Mouse (Mus musculus): ENCODE measurements at regions not wholly inside any gene's neighbourhood (a gene's known extent, or its start where the extent isn't known, plus 50 kb on each side); places are given as distances from the start of the nearest gene placed in this dataset.

- no peaks in the 10 kb centered on the region for H3K9me3 ChIP-seq (ENCODE audit: low read length)
- TF ChIP-seq CTCF (IDR thresholded peaks at IDR 0.05): no peak
- H3K9ac ChIP-seq (replicated peaks; ENCODE audit: low read length, poor library complexity, severe bottlenecking): peak overlapping the region; percentile 29
- H3K4me2 ChIP-seq (ENCODE audit: low read depth, low read length, poor library complexity, severe bottlenecking): peak overlapping the region; percentile 46
- peak overlapping the region; percentile 74 for H3K27ac ChIP-seq (ENCODE audit: low read depth, low read length)
- peaks cover 8% of the 10 kb centered on the region; the same call in 1 of the 2 replicates for H3K4me1 ChIP-seq (ENCODE audit: insufficient read depth, low read length)
- no peaks in the 10 kb centered on the region for H3K27me3 ChIP-seq (ENCODE audit: insufficient read depth, low read length)
- no peaks in the 10 kb centered on the region for H3K36me3 ChIP-seq (ENCODE audit: insufficient read depth, low read length)
- peak overlapping the region; percentile 15; the same call in 1 of the 2 replicates for H3K4me3 ChIP-seq (ENCODE audit: low read depth, low read length)
- DNase-seq (ENCODE audit: low spot score): no peak
- WGBS: 6% methylated on average over 12 of the region's 12 CpGs
- no peak for ATAC-seq (ENCODE audit: low FRiP score)
Measured at GRCm38 (mm10) chr9:101690402-101690861, 171.2 kb upstream of the 9630041A04Rik start.

GRCm38 (mm10) chr9:101689532-101690401, 171.9 kb upstream of the 9630041A04Rik start:
- Histone ChIP-seq H3K36me3 (ENCODE audit: insufficient read depth, low read length) (no peaks in the 10 kb centered on the region), H3K27me3 (ENCODE audit: insufficient read depth, low read length) (no peaks in the 10 kb centered on the region), H3K27ac (ENCODE audit: low read depth, low read length) (peak overlapping the region; percentile 74), H3K4me1 (ENCODE audit: insufficient read depth, low read length) (peaks cover 8% of the 10 kb centered on the region; the same call in 1 of the 2 replicates), H3K9ac (replicated peaks; ENCODE audit: low read length, poor library complexity, severe bottlenecking) (no peak overlapping the region), H3K9me3 (ENCODE audit: low read length) (no peaks in the 10 kb centered on the region), H3K4me3 (ENCODE audit: low read depth, low read length) (peak overlapping the region; percentile 15; the same call in 1 of the 2 replicates), H3K4me2 (ENCODE audit: low read depth, low read length, poor library complexity, severe bottlenecking) (peak overlapping the region; percentile 46; the same call in 1 of the 2 replicates)
- 9% methylated on average over 11 of the region's 11 CpGs for WGBS
- DNase-seq (ENCODE audit: low spot score) (peak; percentile 97), ATAC-seq (ENCODE audit: low FRiP score) (peak; percentile 83)
- peak; percentile 99 for TF ChIP-seq CTCF (IDR thresholded peaks at IDR 0.05)

- WGBS: 84% methylated on average over 6 of the region's 6 CpGs
- H3K36me3 ChIP-seq (ENCODE audit: insufficient read depth, low read length): no peaks in the 10 kb centered on the region
- DNase-seq (ENCODE audit: low spot score): peak; percentile 49
Measured at GRCm38 (mm10) chr9:101687226-101687625, 174.4 kb upstream of the 9630041A04Rik start.

GRCm38 (mm10) chr9:101677563-101677962, 184.1 kb upstream of the 9630041A04Rik start:
- H3K9me3 ChIP-seq (ENCODE audit: low read length): no peaks in the 10 kb centered on the region
- no peaks in the 10 kb centered on the region for H3K4me1 ChIP-seq (ENCODE audit: insufficient read depth, low read length)
- TF ChIP-seq CTCF (IDR thresholded peaks at IDR 0.05): no peak
- no peaks in the 10 kb centered on the region for H3K27me3 ChIP-seq (ENCODE audit: insufficient read depth, low read length)
- H3K36me3 ChIP-seq (ENCODE audit: insufficient read depth, low read length): no peaks in the 10 kb centered on the region
- ATAC-seq (ENCODE audit: low FRiP score): no peak
- WGBS: 80% methylated on average over 2 of the region's 2 CpGs
- no peak overlapping the region for H3K27ac ChIP-seq (ENCODE audit: low read depth, low read length)
- no peak overlapping the region for H3K9ac ChIP-seq (replicated peaks; ENCODE audit: low read length, poor library complexity, severe bottlenecking)
- no peak for DNase-seq (ENCODE audit: low spot score)
- H3K4me3 ChIP-seq (ENCODE audit: low read depth, low read length): no peak overlapping the region
- H3K4me2 ChIP-seq (ENCODE audit: low read depth, low read length, poor library complexity, severe bottlenecking): no peak overlapping the region

More at GRCm38 (mm10) chr9:101687226-101687625, 174.4 kb upstream of the 9630041A04Rik start:
- no peaks in the 10 kb centered on the region for H3K9me3 ChIP-seq (ENCODE audit: low read length)
- no peak overlapping the region for H3K4me3 ChIP-seq (ENCODE audit: low read depth, low read length)
- ATAC-seq (ENCODE audit: low FRiP score): no peak
- H3K4me1 ChIP-seq (ENCODE audit: insufficient read depth, low read length): peaks cover 8% of the 10 kb centered on the region; the same call in 1 of the 2 replicates
- H3K9ac ChIP-seq (replicated peaks; ENCODE audit: low read length, poor library complexity, severe bottlenecking): no peak overlapping the region
- no peak overlapping the region for H3K27ac ChIP-seq (ENCODE audit: low read depth, low read length)
- H3K4me2 ChIP-seq (ENCODE audit: low read depth, low read length, poor library complexity, severe bottlenecking): no peak overlapping the region
- no peak for TF ChIP-seq CTCF (IDR thresholded peaks at IDR 0.05)
- no peaks in the 10 kb centered on the region for H3K27me3 ChIP-seq (ENCODE audit: insufficient read depth, low read length)

GRCm38 (mm10) chr9:101670111-101670510, 191.5 kb upstream of the 9630041A04Rik start:
- no peak overlapping the region for H3K27ac ChIP-seq (ENCODE audit: low read depth, low read length)
- DNase-seq (ENCODE audit: low spot score) (no peak), ATAC-seq (ENCODE audit: low FRiP score) (no peak)
- no peak overlapping the region for H3K4me3 ChIP-seq (ENCODE audit: low read depth, low read length)
- no peaks in the 10 kb centered on the region for H3K4me1 ChIP-seq (ENCODE audit: insufficient read depth, low read length)
- H3K9ac ChIP-seq (replicated peaks; ENCODE audit: low read length, poor library complexity, severe bottlenecking): no peak overlapping the region
- no peaks in the 10 kb centered on the region for H3K27me3 ChIP-seq (ENCODE audit: insufficient read depth, low read length)
- no peak overlapping the region for H3K4me2 ChIP-seq (ENCODE audit: low read depth, low read length, poor library complexity, severe bottlenecking)
- no peak for TF ChIP-seq CTCF (IDR thresholded peaks at IDR 0.05)
- 75% methylated on average over 1 of the region's 1 CpGs for WGBS
- H3K9me3 ChIP-seq (ENCODE audit: low read length): no peaks in the 10 kb centered on the region
- no peaks in the 10 kb centered on the region for H3K36me3 ChIP-seq (ENCODE audit: insufficient read depth, low read length)

GRCm38 (mm10) chr9:101649816-101650215, 211.8 kb upstream of the 9630041A04Rik start:
- Histone ChIP-seq H3K9ac (replicated peaks; ENCODE audit: low read length, poor library complexity, severe bottlenecking) (no peak overlapping the region), H3K4me2 (ENCODE audit: low read depth, low read length, poor library complexity, severe bottlenecking) (no peak overlapping the region), H3K27ac (ENCODE audit: low read depth, low read length) (no peak overlapping the region), H3K4me1 (ENCODE audit: insufficient read depth, low read length) (no peaks in the 10 kb centered on the region), H3K27me3 (ENCODE audit: insufficient read depth, low read length) (no peaks in the 10 kb centered on the region), H3K36me3 (ENCODE audit: insufficient read depth, low read length) (no peaks in the 10 kb centered on the region), H3K9me3 (ENCODE audit: low read length) (no peaks in the 10 kb centered on the region), H3K4me3 (ENCODE audit: low read depth, low read length) (no peak overlapping the region)
- no peak for TF ChIP-seq CTCF (IDR thresholded peaks at IDR 0.05)
- ATAC-seq (ENCODE audit: low FRiP score) (no peak), DNase-seq (ENCODE audit: low spot score) (peak; percentile 67)
- WGBS: 51% methylated on average over 5 of the region's 5 CpGs

Measured in midbrain, postnatal 0 days (tissue).